Mouse (Mus musculus): ENCODE results near the gene Copz1.

DNA sequence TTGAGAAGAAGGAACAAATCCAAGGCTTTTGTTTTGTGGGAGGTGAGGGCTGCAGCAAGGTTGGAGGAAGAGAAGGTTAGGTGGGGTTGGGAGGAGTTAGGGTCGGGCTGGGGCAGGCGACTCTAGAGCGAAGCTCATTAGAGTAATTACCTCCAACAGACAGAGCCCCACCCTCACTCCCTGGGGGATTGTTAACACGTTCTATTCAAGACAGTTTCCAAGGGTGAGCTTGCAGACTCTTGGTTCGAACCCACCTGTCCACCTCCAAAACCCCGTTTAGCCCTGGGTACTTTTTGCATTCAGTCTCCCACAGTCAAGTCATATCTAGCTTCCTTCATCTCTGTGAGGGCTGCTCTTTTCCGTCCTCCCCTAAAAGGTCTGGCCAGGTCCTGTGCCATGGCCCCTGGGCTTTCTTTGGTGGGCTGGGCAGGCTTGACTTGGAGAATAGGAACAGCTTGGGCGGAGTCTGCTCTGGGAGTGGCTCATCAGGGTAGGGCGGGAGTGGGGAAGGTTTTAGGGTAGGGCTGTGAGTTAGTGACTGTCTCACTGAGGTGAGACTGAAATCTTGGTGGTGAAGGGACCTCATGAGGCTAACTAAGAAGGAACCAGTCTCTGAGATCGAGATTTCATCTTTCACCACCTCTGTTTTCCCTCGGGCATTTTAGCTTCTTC lies 64.6 kb downstream of the Copz1 start:
- TF ChIP-seq GATA1 (IDR thresholded peaks at IDR 0.05; ENCODE audit: low read length) (no peak), TAL1 (IDR thresholded peaks at IDR 0.05; ENCODE audit: low read length) (no peak)

All from erythroblast, embryonic 14.5 days (primary cell).